Mouse (Mus musculus) CD4-positive naive resting alpha-beta T cell, adult 57 days (primary cell): Measurements from ENCODE around the gene Gm14418. TPM values are rescaled to one million over a fixed set of nuclear protein-coding genes. Genes with fewer than 3 reads are reported as not detected.

Source experiments
- total RNA-seq: library from RNA; stranded (reverse); gene quantifications from one replicate; pipeline ENCODE4 v1.2.4, GENCODE M21; 2023

Gene Gm14418
- 7.7 TPM for total RNA-seq

DNA sequence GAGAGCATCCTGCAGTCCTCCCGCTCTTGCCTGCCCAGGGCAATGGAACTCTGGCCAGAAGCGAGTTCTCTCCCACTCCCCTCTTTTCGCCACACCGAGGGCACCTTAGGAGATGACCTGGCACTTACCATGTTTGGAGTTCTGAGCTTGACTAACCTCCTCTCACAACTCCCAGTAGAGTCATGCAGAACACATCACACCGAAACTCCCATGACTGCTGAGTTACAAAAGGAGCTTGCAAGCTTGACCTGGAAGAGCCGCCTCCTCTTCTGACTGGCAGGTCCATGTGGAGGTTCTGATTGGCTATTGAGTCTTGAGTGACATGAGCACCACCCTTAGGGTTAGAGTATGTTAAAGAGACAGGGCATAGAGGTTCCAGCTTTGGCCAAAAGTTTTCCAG lies at the start of gene Gm14418:
TSS of gene Gm14418 (minus strand) at position 225 of the 400 bp plus-strand sequence.

Other genes starting within 250 kb of the Gm14418 start
- 3.8 TPM for gene Gm14410, start 191.9 kb downstream of the Gm14418 start, total RNA-seq
- gene Gm14409, start 131.3 kb downstream of the Gm14418 start, total RNA-seq, result not detected
- not detected for gene Gm14412, start 74.0 kb downstream of the Gm14418 start, total RNA-seq
- 8.0 TPM for gene Zfp970, start 66.4 kb upstream of the Gm14418 start, total RNA-seq
- 3.9 TPM for gene Gm14403, start 99.9 kb upstream of the Gm14418 start, total RNA-seq
- gene Gm14406, start 179.9 kb upstream of the Gm14418 start, total RNA-seq, result not detected